Mouse (Mus musculus): ENCODE data around the gene Ism1.

- no peak for TF ChIP-seq CTCF (IDR thresholded peaks at IDR 0.05; ENCODE audit: control insufficient read depth, insufficient read depth, insufficient read length)
- no peak for TF ChIP-seq MYOG (IDR thresholded peaks at IDR 0.05; ENCODE audit: control insufficient read depth, extremely low read depth, insufficient read length)
- no peak for TF ChIP-seq USF1 (IDR thresholded peaks at IDR 0.05; ENCODE audit: low read depth)
- no peak for TF ChIP-seq MAX (IDR thresholded peaks at IDR 0.05)
Observed at GRCm38 (mm10) chr2:139784946-139785345, 107.0 kb downstream of the Ism1 start.

All from C2C12 (cell line).